Mouse (Mus musculus) liver, embryonic 15.5 days (tissue): Measurements from ENCODE around the gene Tdpoz1. TPM values are rescaled to one million over a fixed set of nuclear protein-coding genes. Genes with fewer than 3 reads are reported as not detected.
"Not testable (repeated sequence)": the region's sequence is repeated elsewhere in the genome, so short reads cannot be mapped to it uniquely, and the experiment has no call there.

ENCODE experiments used
- ATAC-seq: fragments of 200-750 bp; cut with Nextera tagmentation; 2 replicates; pipeline ENCODE4 v1.8.0; 2017; ENCODE audit warnings: moderate number of reproducible peaks, mild to moderate bottlenecking, moderate library complexity; ENCODE audit not compliant: insufficient read depth
- H3K27ac ChIP-seq: fragments of 300-500 bp; sonication (generic); replicated peaks from 2 replicates; pipeline ENCODE4 v1.5.1; 2015; ENCODE audit warnings: mild to moderate bottlenecking, inconsistent platforms
- H3K27me3 ChIP-seq: fragments of 300-500 bp; sonication (generic); 2 replicates; pipeline ENCODE4 v1.6.1; 2015; ENCODE audit warnings: mild to moderate bottlenecking, inconsistent platforms
- H3K36me3 ChIP-seq: fragments of 300-500 bp; sonication (generic); replicated peaks from 2 replicates; pipeline ENCODE4 v1.6.1; 2015; ENCODE audit warnings: moderate library complexity, mild to moderate bottlenecking, inconsistent platforms
- H3K4me1 ChIP-seq: fragments of 300-500 bp; sonication (generic); replicated peaks from 2 replicates; pipeline ENCODE4 v1.6.1; 2015; ENCODE audit warnings: inconsistent platforms
- H3K4me2 ChIP-seq: fragments of 300-500 bp; sonication (generic); 2 replicates; pipeline ENCODE4 v1.6.1; 2015; ENCODE audit warnings: moderate library complexity, mild to moderate bottlenecking, inconsistent platforms
- H3K4me3 ChIP-seq: fragments of 300-500 bp; sonication (generic); replicated peaks from 2 replicates; pipeline ENCODE4 v1.5.1; 2015; ENCODE audit warnings: mild to moderate bottlenecking, inconsistent platforms
- H3K9ac ChIP-seq: fragments of 300-500 bp; sonication (generic); 2 replicates; pipeline ENCODE4 v1.6.1; 2015; ENCODE audit warnings: moderate library complexity, mild to moderate bottlenecking, inconsistent platforms
- H3K9me3 ChIP-seq: fragments of 300-500 bp; sonication (generic); replicated peaks from 2 replicates; pipeline ENCODE4 v1.6.1; 2016; ENCODE audit warnings: inconsistent platforms
- WGBS: fragments of 180-500 bp; shearing (Covaris S2); methylation state at CpG from one replicate; pipeline ENCODE4 v1.1.7; 2015; ENCODE audit warnings: mixed read lengths; ENCODE audit not compliant: insufficient replicate concordance; 5-methylcytosine and 5-hydroxymethylcytosine counted together
- polyA plus RNA-seq: library from polyadenylated mRNA; unstranded; fragments of >200 nt; fragmentation: Nextera tagmentation; extraction: Ambion mirVana; gene quantifications from 2 replicates; pipeline ENCODE4 v1.2.1, GENCODE M21; 2015

Tdpoz1 gene
- not detected in 2 replicates for polyA plus RNA-seq

DNA sequence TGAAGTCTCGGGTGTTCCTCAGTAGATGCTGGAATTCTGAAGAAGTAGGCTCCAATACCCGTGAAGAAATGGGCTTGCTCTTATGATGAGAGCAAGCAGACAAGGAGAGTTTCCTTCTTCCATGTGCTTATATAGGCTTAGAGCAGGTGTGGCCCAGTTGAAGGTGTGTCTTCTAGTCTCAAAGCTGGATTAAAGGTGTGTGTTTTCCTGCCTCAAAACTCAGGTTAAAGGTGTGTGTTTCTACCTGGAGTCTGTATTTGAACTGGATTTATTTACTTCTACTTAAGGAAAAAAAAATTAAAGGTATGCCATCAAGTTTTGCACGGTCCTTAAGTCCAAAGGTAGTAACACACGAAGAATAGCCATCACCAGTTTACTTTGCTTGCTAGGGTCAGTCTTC lies at the start of gene Tdpoz1:
Gene Tdpoz1 (minus strand): TSS at position 101 of the 400 bp plus-strand sequence.
- 48% methylated on average over 3 of the region's 4 CpGs for WGBS
- not testable (repeated sequence) for H3K9me3 ChIP-seq, H3K4me2 ChIP-seq, H3K4me1 ChIP-seq, H3K36me3 ChIP-seq, H3K4me3 ChIP-seq, H3K27me3 ChIP-seq, H3K9ac ChIP-seq, ATAC-seq, H3K27ac ChIP-seq

DNA sequence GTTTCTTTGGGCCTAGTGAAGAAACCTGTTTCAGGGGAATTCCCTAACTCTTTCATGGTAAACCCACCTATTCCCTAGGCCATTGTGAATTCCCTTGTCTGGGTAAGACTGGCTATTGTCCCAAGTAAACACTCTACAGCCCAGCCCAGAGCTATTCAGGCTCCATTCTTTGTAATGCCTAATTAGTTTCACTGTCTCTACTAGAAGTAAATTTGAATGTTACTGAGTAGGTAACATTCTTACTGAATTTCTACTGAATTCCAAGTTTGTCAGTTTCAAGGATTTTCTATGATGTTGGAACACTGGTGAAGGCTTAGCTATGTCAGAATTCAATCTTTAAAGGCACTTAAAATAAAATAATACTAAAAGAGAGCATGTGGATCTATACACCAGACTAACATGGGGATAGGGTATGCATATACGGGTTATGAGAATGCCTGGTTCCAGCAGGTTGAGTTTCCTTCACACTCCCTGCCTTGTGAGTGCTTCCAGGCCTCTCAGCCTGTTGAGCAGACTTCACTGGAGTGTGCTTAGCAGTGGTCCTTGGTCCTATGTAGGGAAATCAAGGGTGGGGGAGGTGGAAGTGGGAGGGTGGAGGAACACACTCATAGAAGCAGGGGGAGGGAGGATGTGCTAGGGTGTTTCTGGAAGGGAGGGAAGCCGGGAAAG lies 33.0 kb upstream of the Tdpoz1 start:
- not testable (repeated sequence) for ATAC-seq, H3K27me3 ChIP-seq, H3K4me2 ChIP-seq, H3K4me1 ChIP-seq, H3K4me3 ChIP-seq, H3K27ac ChIP-seq, H3K9ac ChIP-seq, H3K36me3 ChIP-seq, H3K9me3 ChIP-seq
- WGBS = 62% methylated on average over 2 of the region's 2 CpGs

DNA sequence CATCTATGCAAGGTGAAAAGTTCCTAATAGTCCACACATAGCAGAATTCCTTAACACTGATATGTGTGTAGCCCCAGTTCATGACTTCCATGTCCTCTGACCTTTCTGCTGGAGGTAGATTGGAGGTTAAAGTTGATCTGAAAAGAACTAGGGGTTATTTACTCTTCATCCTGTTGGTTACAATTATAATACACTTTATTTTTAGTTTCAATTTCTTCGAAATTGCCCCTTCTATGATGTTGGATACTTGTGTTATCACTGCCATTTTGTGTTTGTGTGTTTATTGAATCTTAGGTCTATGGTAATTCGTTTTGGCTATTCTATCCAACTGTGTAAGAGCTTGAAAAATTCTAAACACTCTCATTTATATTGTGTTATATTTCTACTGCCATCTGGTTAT lies 16.9 kb upstream of the Tdpoz1 start, which contains the start of gene Gm37596:
Gene Gm37596 (minus strand): TSS at position 101 of the 400 bp plus-strand sequence.
- H3K4me3 ChIP-seq, H3K27ac ChIP-seq, H3K9me3 ChIP-seq, H3K4me2 ChIP-seq, H3K9ac ChIP-seq, H3K36me3 ChIP-seq, ATAC-seq, H3K27me3 ChIP-seq, H3K4me1 ChIP-seq: not testable (repeated sequence)
- WGBS = 54% methylated on average over 1 of the region's 2 CpGs

DNA sequence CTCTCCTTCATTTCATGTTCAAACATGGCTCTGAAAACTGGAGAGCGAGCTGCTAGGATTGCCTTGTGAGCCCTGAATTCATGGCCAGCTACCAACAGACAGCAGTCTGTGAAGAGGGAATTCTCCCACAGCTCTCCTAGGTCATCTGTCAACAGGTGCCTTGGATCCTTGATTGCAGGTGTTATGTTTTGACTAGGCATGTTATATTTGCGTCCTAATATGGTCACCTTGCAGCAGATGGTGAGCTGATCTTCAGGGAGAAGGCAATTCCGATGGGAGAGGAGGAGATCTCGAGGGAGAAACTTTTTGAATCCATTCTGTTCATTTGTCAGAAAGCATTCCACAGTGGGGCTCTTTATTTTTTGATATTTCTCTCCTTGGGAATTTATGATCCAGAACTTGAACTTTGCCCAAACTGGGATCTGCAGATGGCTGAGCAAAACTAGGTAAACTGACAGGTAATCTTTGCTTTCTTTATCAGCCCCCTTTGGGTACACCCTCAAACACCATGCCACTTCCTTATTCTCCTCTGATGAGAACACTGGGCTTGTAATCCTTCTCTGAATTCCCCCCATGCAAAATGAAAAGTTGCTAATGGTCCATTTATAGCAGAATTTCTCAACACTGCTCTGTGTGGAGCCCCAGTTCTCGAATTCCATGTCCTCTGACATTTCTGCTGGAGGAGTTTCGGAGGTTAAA lies 5.2 kb downstream of the Tdpoz1 start:
- not testable (repeated sequence) for H3K4me2 ChIP-seq, H3K4me3 ChIP-seq, H3K4me1 ChIP-seq, H3K9ac ChIP-seq, H3K27ac ChIP-seq, ATAC-seq, H3K27me3 ChIP-seq, H3K36me3 ChIP-seq, H3K9me3 ChIP-seq
- 43% methylated on average over 5 of the region's 6 CpGs for WGBS

DNA sequence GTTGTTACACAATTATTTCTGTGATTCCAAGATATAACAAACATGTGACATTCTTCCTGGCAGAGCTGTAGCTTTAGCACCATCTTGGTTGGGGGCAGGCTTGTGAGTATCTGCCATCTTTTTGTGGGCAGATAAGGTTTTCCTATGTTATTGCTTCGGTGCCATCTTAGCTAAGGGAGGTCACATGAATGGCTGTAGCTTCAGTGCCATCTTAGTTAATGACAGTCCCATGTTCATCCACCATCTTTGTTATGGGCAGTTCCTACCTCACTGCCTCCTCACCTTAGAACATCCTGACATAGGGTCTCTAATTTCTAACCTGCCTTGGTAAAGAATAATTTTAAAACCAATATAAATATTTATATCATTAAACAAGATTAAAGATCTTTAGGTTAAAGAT lies 21.9 kb downstream of the Tdpoz1 start:
- H3K4me1 ChIP-seq = no peaks in the 10 kb centered on the region

DNA sequence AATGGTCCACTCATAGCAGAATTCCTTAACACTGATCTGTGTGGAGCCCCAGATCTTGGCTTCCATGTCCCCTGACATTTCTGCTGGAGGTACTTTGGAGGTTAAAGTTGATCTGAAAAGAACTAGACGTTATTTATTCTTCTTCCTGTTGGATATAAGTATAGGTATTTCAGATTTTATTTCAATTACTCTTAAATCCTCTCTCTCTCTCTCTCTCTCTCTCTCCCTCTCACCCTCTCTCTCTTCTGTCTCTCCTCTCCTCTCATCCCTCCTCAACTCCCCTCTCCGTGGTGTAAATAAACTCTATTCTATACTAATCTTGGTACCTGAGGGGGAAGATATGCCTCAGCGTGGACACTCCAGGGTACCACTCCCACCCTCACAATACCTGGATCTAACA lies 23.5 kb downstream of the Tdpoz1 start, which contains the start of gene Tdpoz2:
Gene Tdpoz2 (minus strand): TSS at position 101 of the 400 bp plus-strand sequence.
- Histone ChIP-seq H3K36me3 (no peaks in the 10 kb centered on the region), H3K27me3 (no peaks in the 10 kb centered on the region), H3K4me3 (no peak within 1 kb of the TSS), H3K4me2 (no peak within 1 kb of the TSS), H3K4me1 (no peaks in the 10 kb centered on the region), H3K9me3 (no peaks in the 10 kb centered on the region), H3K27ac (no peak within 1 kb of the TSS), H3K9ac (no peak within 1 kb of the TSS)
- no peak for ATAC-seq
- 43% methylated on average over 3 of the region's 3 CpGs for WGBS

More for the DNA sequence above, 21.9 kb downstream of the Tdpoz1 start:
- 44% methylated on average over 1 of the region's 1 CpGs for WGBS
- Histone ChIP-seq H3K27ac (no peak overlapping the region), H3K4me3 (no peak overlapping the region), H3K36me3 (no peaks in the 10 kb centered on the region), H3K9ac (no peak overlapping the region), H3K27me3 (no peaks in the 10 kb centered on the region), H3K9me3 (no peaks in the 10 kb centered on the region), H3K4me2 (no peak overlapping the region)
- ATAC-seq = no peak

DNA sequence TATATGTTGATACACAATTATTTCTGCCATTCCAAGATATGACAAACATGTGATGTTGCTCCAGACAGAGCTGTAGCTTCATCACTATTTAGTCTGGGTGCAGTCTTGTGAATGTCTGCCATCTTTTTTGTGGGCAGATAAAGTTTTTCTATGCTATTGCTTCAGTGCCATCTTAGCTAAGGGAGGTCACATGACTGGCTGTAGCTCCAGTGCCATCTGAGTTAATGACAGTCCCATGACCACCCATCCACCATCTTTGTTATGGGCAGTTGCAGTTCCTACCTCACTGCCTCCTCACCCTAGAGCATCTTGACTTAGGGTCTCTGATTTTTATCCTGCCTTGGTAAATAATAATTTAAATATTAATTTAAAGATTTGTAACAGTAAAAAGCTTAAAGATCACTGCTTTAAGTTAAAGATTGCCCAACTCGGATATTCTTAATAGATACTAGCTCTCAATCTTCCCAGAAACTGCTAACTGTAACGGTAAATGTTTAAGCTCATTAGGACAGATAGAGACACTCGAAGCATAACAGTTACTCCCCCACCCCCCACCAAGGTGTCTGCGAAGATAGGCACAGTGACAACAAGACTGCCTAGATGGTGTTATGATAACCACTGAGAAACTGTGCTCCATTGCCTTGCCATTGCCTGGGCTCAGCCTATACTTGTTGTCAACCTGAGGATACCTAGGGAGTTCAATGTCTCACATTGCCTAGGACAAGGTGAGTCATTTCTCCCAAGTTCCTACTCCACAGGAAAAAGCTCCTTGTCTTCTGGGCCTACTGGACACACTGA lies 45.0 kb downstream of the Tdpoz1 start:
- not testable (repeated sequence) for ATAC-seq, H3K9me3 ChIP-seq, H3K27me3 ChIP-seq, H3K27ac ChIP-seq, H3K4me2 ChIP-seq, H3K4me3 ChIP-seq, H3K36me3 ChIP-seq, H3K9ac ChIP-seq, H3K4me1 ChIP-seq
- WGBS = 52% methylated on average over 4 of the region's 4 CpGs

Other genes with a start within 250 kb of the Tdpoz1 start
- gene Tchh, start 234.0 kb downstream of the Tdpoz1 start, polyA plus RNA-seq = 0.03 and 0.06 TPM in 2 replicates
- not detected in 2 replicates for gene Tchhl1, start 207.6 kb downstream of the Tdpoz1 start, polyA plus RNA-seq
- 167 and 201 TPM in 2 replicates for gene S100a11, start 155.8 kb downstream of the Tdpoz1 start, polyA plus RNA-seq
- gene S100a10, start 121.2 kb downstream of the Tdpoz1 start, polyA plus RNA-seq = 48.2 and 50.9 TPM in 2 replicates
- gene Tdpoz2, start 23.6 kb downstream of the Tdpoz1 start, polyA plus RNA-seq = not detected in 2 replicates
- gene Gm37596, start 16.8 kb upstream of the Tdpoz1 start, polyA plus RNA-seq = not detected in 2 replicates
- gene Gm5773, start 96.7 kb upstream of the Tdpoz1 start, polyA plus RNA-seq = not detected in 2 replicates
- gene Tdpoz4, start 120.1 kb upstream of the Tdpoz1 start, polyA plus RNA-seq = not detected in 2 replicates
- not detected in 2 replicates for gene Tdpoz3, start 149.7 kb upstream of the Tdpoz1 start, polyA plus RNA-seq